Mouse (Mus musculus): ENCODE data around the gene Tnfrsf23. TPM values are rescaled to one million over a fixed set of nuclear protein-coding genes. Genes with fewer than 3 reads are reported as not detected.

The Tnfrsf23 gene
- polyA plus RNA-seq, 1 experiment: 16.7 TPM

GRCm38 (mm10) chr7:143706697-143707438 is 21.2 kb upstream of the Tnfrsf23 start:
- no peak for TF ChIP-seq CEBPB (IDR thresholded peaks at IDR 0.05; ENCODE audit: low read depth)
- no peak for TF ChIP-seq MYOD1 (IDR thresholded peaks at IDR 0.05; ENCODE audit: control insufficient read depth, insufficient read length, low read depth)
- TF ChIP-seq USF1 (IDR thresholded peaks at IDR 0.05; ENCODE audit: low read depth): no peak
- peak; percentile 24 for TF ChIP-seq MAX (IDR thresholded peaks at IDR 0.05)
- no peak for TF ChIP-seq MYOG (IDR thresholded peaks at IDR 0.05; ENCODE audit: control insufficient read depth, extremely low read depth, insufficient read length)
- TF ChIP-seq CTCF (IDR thresholded peaks at IDR 0.05; ENCODE audit: control insufficient read depth, insufficient read depth, insufficient read length): peak; percentile 97
- no peak for TF ChIP-seq FOSL1 (IDR thresholded peaks at IDR 0.05; ENCODE audit: insufficient read depth, low read length, poor library complexity, severe bottlenecking)
- H3ac ChIP-seq (ENCODE audit: control insufficient read depth, insufficient read length, low read depth): no peak overlapping the region
- H3K27me3 ChIP-seq (ENCODE audit: control insufficient read depth, insufficient read depth, insufficient read length): no peaks in the 10 kb centered on the region
- H3K36me3 ChIP-seq (ENCODE audit: control insufficient read depth, insufficient read depth): peaks cover 30% of the 10 kb centered on the region
- no peak overlapping the region for H3K4me3 ChIP-seq (ENCODE audit: insufficient read depth, poor library complexity, severe bottlenecking)
- H3K79me2 ChIP-seq (ENCODE audit: control insufficient read depth, insufficient read depth): no peaks in the 10 kb centered on the region
- no peaks in the 10 kb centered on the region for H3K79me3 ChIP-seq (ENCODE audit: low read depth)

DNA sequence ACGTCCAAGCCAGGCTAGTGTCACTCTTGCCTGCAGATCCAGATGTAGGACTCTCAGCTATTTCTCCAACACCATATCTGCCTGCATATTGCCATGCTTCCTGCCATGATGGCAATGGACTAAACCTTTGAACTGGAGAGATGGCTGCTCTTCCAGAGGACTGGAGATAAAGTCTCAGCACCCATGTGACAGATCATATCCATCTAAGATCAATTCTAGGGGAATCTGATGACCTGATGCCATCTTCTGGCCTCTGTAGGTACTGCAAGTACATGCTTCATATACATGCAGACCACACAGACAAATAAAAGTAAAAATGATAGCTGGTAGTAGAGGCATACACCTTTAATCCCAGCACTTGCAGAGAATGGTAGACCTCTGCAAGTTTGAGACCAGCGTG is 10.5 kb upstream of the Tnfrsf23 start:
- no peak overlapping the region for H3K4me3 ChIP-seq (ENCODE audit: insufficient read depth, poor library complexity, severe bottlenecking)
- H3K36me3 ChIP-seq (ENCODE audit: control insufficient read depth, insufficient read depth): peaks cover 45% of the 10 kb centered on the region
- H3ac ChIP-seq (ENCODE audit: control insufficient read depth, insufficient read length, low read depth): no peak overlapping the region
- no peaks in the 10 kb centered on the region for H3K27me3 ChIP-seq (ENCODE audit: control insufficient read depth, insufficient read depth, insufficient read length)
- H3K79me2 ChIP-seq (ENCODE audit: control insufficient read depth, insufficient read depth): no peaks in the 10 kb centered on the region
- no peaks in the 10 kb centered on the region for H3K79me3 ChIP-seq (ENCODE audit: low read depth)
- no peak for TF ChIP-seq CEBPB (IDR thresholded peaks at IDR 0.05; ENCODE audit: low read depth)
- no peak for TF ChIP-seq FOSL1 (IDR thresholded peaks at IDR 0.05; ENCODE audit: insufficient read depth, low read length, poor library complexity, severe bottlenecking)
- TF ChIP-seq CTCF (IDR thresholded peaks at IDR 0.05; ENCODE audit: control insufficient read depth, insufficient read depth, insufficient read length): no peak
- TF ChIP-seq USF1 (IDR thresholded peaks at IDR 0.05; ENCODE audit: low read depth): no peak
- TF ChIP-seq MYOG (IDR thresholded peaks at IDR 0.05; ENCODE audit: control insufficient read depth, extremely low read depth, insufficient read length): no peak
- TF ChIP-seq MYOD1 (IDR thresholded peaks at IDR 0.05; ENCODE audit: control insufficient read depth, insufficient read length, low read depth): no peak
- TF ChIP-seq MAX (IDR thresholded peaks at IDR 0.05): no peak

GRCm38 (mm10) chr7:143694550-143694949 is 8.9 kb upstream of the Tnfrsf23 start:
- Histone ChIP-seq H3K27me3 (ENCODE audit: control insufficient read depth, insufficient read depth, insufficient read length) (no peaks in the 10 kb centered on the region), H3K79me2 (ENCODE audit: control insufficient read depth, insufficient read depth) (no peaks in the 10 kb centered on the region), H3K36me3 (ENCODE audit: control insufficient read depth, insufficient read depth) (peaks cover 45% of the 10 kb centered on the region), H3ac (ENCODE audit: control insufficient read depth, insufficient read length, low read depth) (no peak overlapping the region), H3K79me3 (ENCODE audit: low read depth) (no peaks in the 10 kb centered on the region), H3K4me3 (ENCODE audit: insufficient read depth, poor library complexity, severe bottlenecking) (no peak overlapping the region)
- TF ChIP-seq USF1 (IDR thresholded peaks at IDR 0.05; ENCODE audit: low read depth): no peak
- no peak for TF ChIP-seq MYOD1 (IDR thresholded peaks at IDR 0.05; ENCODE audit: control insufficient read depth, insufficient read length, low read depth)
- no peak for TF ChIP-seq FOSL1 (IDR thresholded peaks at IDR 0.05; ENCODE audit: insufficient read depth, low read length, poor library complexity, severe bottlenecking)
- no peak for TF ChIP-seq CEBPB (IDR thresholded peaks at IDR 0.05; ENCODE audit: low read depth)
- TF ChIP-seq CTCF (IDR thresholded peaks at IDR 0.05; ENCODE audit: control insufficient read depth, insufficient read depth, insufficient read length): no peak
- no peak for TF ChIP-seq MYOG (IDR thresholded peaks at IDR 0.05; ENCODE audit: control insufficient read depth, extremely low read depth, insufficient read length)
- TF ChIP-seq MAX (IDR thresholded peaks at IDR 0.05): no peak

DNA sequence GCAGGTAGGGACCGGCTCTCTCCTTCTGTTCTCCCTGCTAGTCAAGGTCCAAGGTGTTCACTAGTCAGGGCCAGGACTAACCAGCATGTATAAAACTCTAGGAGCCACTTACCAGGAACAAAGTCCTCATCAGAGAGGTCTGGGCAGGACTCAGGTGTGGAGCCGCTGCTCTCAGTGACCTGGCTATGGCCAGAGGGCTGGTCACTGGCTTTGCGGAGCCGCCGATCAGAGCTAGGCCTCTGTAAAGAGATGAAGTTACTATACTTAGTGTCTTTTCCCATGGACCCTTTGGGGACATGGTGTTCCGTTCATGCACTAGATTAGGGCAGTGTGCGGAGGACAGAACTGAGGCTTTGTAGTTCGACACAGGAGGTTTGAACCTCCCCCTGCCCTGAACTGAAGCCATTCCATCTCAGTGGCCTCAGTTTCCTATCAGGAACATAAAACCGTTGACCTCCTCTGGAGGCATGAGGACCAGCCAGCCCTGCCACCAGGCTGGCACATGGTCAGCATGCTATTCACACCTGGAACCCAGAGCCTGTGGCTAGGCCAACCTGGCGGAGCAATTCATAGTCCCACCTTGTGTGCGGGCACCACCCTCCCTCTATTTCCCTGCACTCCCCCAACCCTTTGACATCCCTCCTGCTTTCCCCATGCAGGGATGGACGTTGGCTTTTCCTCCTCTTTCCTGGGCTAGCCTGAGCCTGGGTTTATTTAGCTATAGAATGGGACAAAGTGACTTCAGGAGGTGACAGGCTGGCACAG is 7.3 kb upstream of the Tnfrsf23 start:
- Histone ChIP-seq H3K36me3 (ENCODE audit: control insufficient read depth, insufficient read depth) (peaks cover 51% of the 10 kb centered on the region), H3ac (ENCODE audit: control insufficient read depth, insufficient read length, low read depth) (no peak overlapping the region), H3K27me3 (ENCODE audit: control insufficient read depth, insufficient read depth, insufficient read length) (no peaks in the 10 kb centered on the region), H3K79me2 (ENCODE audit: control insufficient read depth, insufficient read depth) (no peaks in the 10 kb centered on the region), H3K4me3 (ENCODE audit: insufficient read depth, poor library complexity, severe bottlenecking) (no peak overlapping the region), H3K79me3 (ENCODE audit: low read depth) (no peaks in the 10 kb centered on the region)
- TF ChIP-seq MYOD1 (IDR thresholded peaks at IDR 0.05; ENCODE audit: control insufficient read depth, insufficient read length, low read depth): no peak
- TF ChIP-seq MYOG (IDR thresholded peaks at IDR 0.05; ENCODE audit: control insufficient read depth, extremely low read depth, insufficient read length): no peak
- no peak for TF ChIP-seq CTCF (IDR thresholded peaks at IDR 0.05; ENCODE audit: control insufficient read depth, insufficient read depth, insufficient read length)
- no peak for TF ChIP-seq FOSL1 (IDR thresholded peaks at IDR 0.05; ENCODE audit: insufficient read depth, low read length, poor library complexity, severe bottlenecking)
- TF ChIP-seq CEBPB (IDR thresholded peaks at IDR 0.05; ENCODE audit: low read depth): no peak
- TF ChIP-seq MAX (IDR thresholded peaks at IDR 0.05): no peak
- TF ChIP-seq USF1 (IDR thresholded peaks at IDR 0.05; ENCODE audit: low read depth): no peak

DNA sequence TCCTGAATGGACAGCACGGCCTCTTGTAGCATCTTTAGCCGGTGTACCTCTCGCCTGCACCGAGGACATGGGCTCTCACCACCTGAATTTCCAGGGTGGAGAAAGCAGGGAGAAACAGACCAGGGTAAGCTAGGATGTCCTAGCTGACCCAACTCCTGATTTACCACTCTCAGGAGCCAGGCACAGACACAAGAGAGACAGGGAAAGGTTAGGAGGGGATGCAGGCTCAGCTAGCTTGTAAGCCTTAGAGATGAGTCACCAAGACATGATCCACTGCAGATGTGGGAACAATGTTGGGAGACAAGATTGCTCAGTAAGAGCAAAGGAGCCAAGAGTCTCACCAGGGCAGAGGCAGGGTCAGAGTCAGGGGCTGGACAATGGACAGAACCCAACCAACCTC is 6.2 kb upstream of the Tnfrsf23 start:
- Histone ChIP-seq H3K36me3 (ENCODE audit: control insufficient read depth, insufficient read depth) (peaks cover 51% of the 10 kb centered on the region), H3ac (ENCODE audit: control insufficient read depth, insufficient read length, low read depth) (no peak overlapping the region), H3K27me3 (ENCODE audit: control insufficient read depth, insufficient read depth, insufficient read length) (no peaks in the 10 kb centered on the region), H3K4me3 (ENCODE audit: insufficient read depth, poor library complexity, severe bottlenecking) (no peak overlapping the region), H3K79me2 (ENCODE audit: control insufficient read depth, insufficient read depth) (no peaks in the 10 kb centered on the region), H3K79me3 (ENCODE audit: low read depth) (no peaks in the 10 kb centered on the region)
- TF ChIP-seq CTCF (IDR thresholded peaks at IDR 0.05; ENCODE audit: control insufficient read depth, insufficient read depth, insufficient read length) (no peak), MYOD1 (IDR thresholded peaks at IDR 0.05; ENCODE audit: control insufficient read depth, insufficient read length, low read depth) (no peak), MAX (IDR thresholded peaks at IDR 0.05) (no peak), FOSL1 (IDR thresholded peaks at IDR 0.05; ENCODE audit: insufficient read depth, low read length, poor library complexity, severe bottlenecking) (no peak), MYOG (IDR thresholded peaks at IDR 0.05; ENCODE audit: control insufficient read depth, extremely low read depth, insufficient read length) (no peak), CEBPB (IDR thresholded peaks at IDR 0.05; ENCODE audit: low read depth) (no peak), USF1 (IDR thresholded peaks at IDR 0.05; ENCODE audit: low read depth) (no peak)

All from C2C12 (cell line).